Mouse (Mus musculus): Measurements from ENCODE around the gene Gm10408.
"Not testable (repeated sequence)": the region's sequence is repeated elsewhere in the genome, so short reads cannot be mapped to it uniquely, and the experiment has no call there.

GRCm38 (mm10) chr14:3427803-3428202 lies 21.4 kb upstream of the Gm10408 start, which contains the start of gene Gm3005:
- not testable (repeated sequence) for TF ChIP-seq GATA1 (IDR thresholded peaks at IDR 0.05; ENCODE audit: borderline replicate concordance, low read length); FLI1 (IDR thresholded peaks at IDR 0.05; ENCODE audit: low read length)
